Mouse (Mus musculus) MEL (cell line): ENCODE measurements at regions not wholly inside any gene's neighbourhood (a gene's known extent, or its start where the extent isn't known, plus 50 kb on each side); places are given as distances from the start of the nearest gene placed in this dataset.

Experiments used
- DNase-seq: peaks from one replicate; pipeline ENCODE4 v3.0.0; 2011; ENCODE audit warnings: low read depth, low spot score
- H3K27ac ChIP-seq: 2 replicates; pipeline ENCODE4 v1.5.1; 2012; ENCODE audit warnings: low read depth, mild to moderate bottlenecking, control low read depth, low read length, moderate library complexity; ENCODE audit not compliant: control insufficient read depth
- H3K27me3 ChIP-seq, 2 experiments: fragments of 150-350 bp in 1 of 2; sonication (generic) in 1 of 2; 2 replicates each; pipeline ENCODE4 v1.6.1; 2012; ENCODE audit warnings: low read length in 2 of 2, mild to moderate bottlenecking in 2 of 2, improper control_type of control experiment in 1 of 2, moderate library complexity in 1 of 2; ENCODE audit not compliant: insufficient read depth in 2 of 2, control insufficient read depth in 1 of 2
- H3K36me3 ChIP-seq, 2 experiments: 2 replicates each; pipeline ENCODE4 v1.6.1; 2012 to 2014; ENCODE audit warnings: low read length in 2 of 2, improper control_type of control experiment in 1 of 2, inconsistent platforms in 1 of 2, mild to moderate bottlenecking in 1 of 2; ENCODE audit not compliant: insufficient read depth in 2 of 2, control insufficient read depth in 1 of 2
- H3K4me1 ChIP-seq, 2 experiments: fragments of 150-350 bp in 1 of 2; sonication (generic) in 1 of 2; 2 replicates each; pipeline ENCODE4 v1.6.1; 2012; ENCODE audit warnings: low read length in 2 of 2, improper control_type of control experiment in 1 of 2, mild to moderate bottlenecking in 1 of 2; ENCODE audit not compliant: insufficient read depth in 2 of 2, control insufficient read depth in 1 of 2
- H3K4me3 ChIP-seq, 2 experiments: fragments of 150-350 bp in 1 of 2; sonication (generic) in 1 of 2; 2 replicates each; pipeline ENCODE4 v1.5.1; 2012; ENCODE audit warnings: low read depth in 2 of 2, low read length in 2 of 2, mild to moderate bottlenecking in 2 of 2, moderate library complexity in 2 of 2, control low read depth in 1 of 2, improper control_type of control experiment in 1 of 2; ENCODE audit not compliant: control insufficient read depth in 1 of 2, insufficient read depth in 1 of 2
- H3K79me2 ChIP-seq: 2 replicates; pipeline ENCODE4 v1.6.1; 2012; ENCODE audit warnings: mild to moderate bottlenecking, low read length, moderate library complexity; ENCODE audit not compliant: control insufficient read depth, poor library complexity, insufficient read depth
- H3K9ac ChIP-seq: 2 replicates; pipeline ENCODE4 v1.6.1; 2012; ENCODE audit warnings: low read depth, mild to moderate bottlenecking, control low read depth, low read length, moderate library complexity; ENCODE audit not compliant: control insufficient read depth, poor library complexity, severe bottlenecking
- H3K9me3 ChIP-seq: fragments of 150-350 bp; sonication (generic); replicated peaks from 2 replicates; pipeline ENCODE4 v1.6.1; 2012; ENCODE audit warnings: mild to moderate bottlenecking, low read length, improper control_type of control experiment, moderate library complexity; ENCODE audit not compliant: insufficient read depth
- BHLHE40 ChIP-seq: IDR thresholded peaks from 2 replicates; pipeline ENCODE4 v1.6.1; 2012; ENCODE audit warnings: low read depth, mild to moderate bottlenecking, inconsistent platforms, low read length, improper control_type of control experiment, borderline replicate concordance
- CHD2 ChIP-seq: IDR thresholded peaks from 2 replicates; pipeline ENCODE4 v1.6.1; 2011; ENCODE audit warnings: low read length, improper control_type of control experiment
- CTCF ChIP-seq, 3 experiments: IDR thresholded peaks in 2 of 3; conservative IDR thresholded peaks in 1 of 3; 2 replicates each; pipeline ENCODE4 v1.5.1; 2011 to 2012; ENCODE audit warnings: low read length in 3 of 3, low read depth in 2 of 3, mild to moderate bottlenecking in 2 of 3, improper control_type of control experiment in 1 of 3, inconsistent platforms in 1 of 3, mixed read lengths in 1 of 3, moderate library complexity in 1 of 3; ENCODE audit not compliant: control insufficient read depth in 1 of 3, insufficient read depth in 1 of 3, poor library complexity in 1 of 3, severe bottlenecking in 1 of 3
- EP300 ChIP-seq, 2 experiments: IDR thresholded peaks; 2 replicates each; pipeline ENCODE4 v1.6.1; 2011; ENCODE audit warnings: improper control_type of control experiment in 2 of 2, low read length in 2 of 2, low read depth in 1 of 2, mild to moderate bottlenecking in 1 of 2
- ETS1 ChIP-seq: IDR thresholded peaks from 2 replicates; pipeline ENCODE4 v1.6.1; 2012; ENCODE audit warnings: low read depth, mild to moderate bottlenecking, inconsistent platforms, low read length, improper control_type of control experiment, moderate library complexity
- GABPA ChIP-seq: IDR thresholded peaks from 2 replicates; pipeline ENCODE4 v1.6.1; 2012; ENCODE audit warnings: low read depth, mild to moderate bottlenecking, inconsistent platforms, low read length, improper control_type of control experiment, moderate library complexity
- GATA1 ChIP-seq: IDR thresholded peaks from 2 replicates; pipeline ENCODE4 v1.6.1; 2011; ENCODE audit warnings: low read depth, low read length, improper control_type of control experiment
- JUND ChIP-seq: IDR thresholded peaks from 2 replicates; pipeline ENCODE4 v1.6.1; 2011; ENCODE audit warnings: low read depth, mild to moderate bottlenecking, improper control_type of control experiment, low read length
- MAFK ChIP-seq: IDR thresholded peaks from 2 replicates; pipeline ENCODE4 v1.6.1; 2011; ENCODE audit warnings: low read depth, mild to moderate bottlenecking, low read length, improper control_type of control experiment, borderline replicate concordance
- MAZ ChIP-seq: IDR thresholded peaks from 2 replicates; pipeline ENCODE4 v1.6.1; 2012; ENCODE audit warnings: low read depth, mild to moderate bottlenecking, inconsistent platforms, low read length, improper control_type of control experiment
- MXI1 ChIP-seq: IDR thresholded peaks from 2 replicates; pipeline ENCODE4 v1.6.1; 2011; ENCODE audit warnings: mild to moderate bottlenecking, low read depth, low read length, improper control_type of control experiment
- MYC ChIP-seq: IDR thresholded peaks from 2 replicates; pipeline ENCODE4 v1.6.1; 2011; ENCODE audit warnings: low read depth, mild to moderate bottlenecking, low read length, improper control_type of control experiment, moderate library complexity
- NELFE ChIP-seq: IDR thresholded peaks from 2 replicates; pipeline ENCODE4 v1.6.1; 2011; ENCODE audit warnings: low read depth, low read length, improper control_type of control experiment
- NRF1 ChIP-seq: IDR thresholded peaks from 2 replicates; pipeline ENCODE4 v1.6.1; 2014; ENCODE audit warnings: low read depth, mild to moderate bottlenecking, inconsistent platforms, low read length, improper control_type of control experiment, moderate library complexity; ENCODE audit not compliant: poor library complexity, insufficient read depth, severe bottlenecking
- POLR2AphosphoS2 ChIP-seq: IDR thresholded peaks from 2 replicates; pipeline ENCODE4 v1.6.1; 2011; ENCODE audit warnings: low read length, improper control_type of control experiment
- POLR2AphosphoS5 ChIP-seq: IDR thresholded peaks from 2 replicates; pipeline ENCODE4 v1.6.1; 2012; ENCODE audit warnings: low read depth, borderline replicate concordance, mild to moderate bottlenecking, inconsistent platforms, low read length, moderate library complexity, mixed read lengths
- RAD21 ChIP-seq: IDR thresholded peaks from 2 replicates; pipeline ENCODE4 v1.6.1; 2011; ENCODE audit warnings: mild to moderate bottlenecking, low read depth, low read length, improper control_type of control experiment
- SMC3 ChIP-seq: IDR thresholded peaks from 2 replicates; pipeline ENCODE4 v1.6.1; 2011; ENCODE audit warnings: low read depth, low read length, improper control_type of control experiment
- TBP ChIP-seq: IDR thresholded peaks from 2 replicates; pipeline ENCODE4 v1.8.0; 2011; ENCODE audit warnings: low read depth, low read length, improper control_type of control experiment
- TCF12 ChIP-seq: IDR thresholded peaks from 2 replicates; pipeline ENCODE4 v1.6.1; 2014; ENCODE audit warnings: low read depth, mild to moderate bottlenecking, inconsistent platforms, low read length, improper control_type of control experiment, moderate library complexity
- UBTF ChIP-seq: IDR thresholded peaks from 2 replicates; pipeline ENCODE4 v1.6.1; 2012; ENCODE audit warnings: low read depth, mild to moderate bottlenecking, inconsistent platforms, low read length, improper control_type of control experiment, moderate library complexity, borderline replicate concordance; ENCODE audit not compliant: insufficient read depth
- USF2 ChIP-seq, 2 experiments: IDR thresholded peaks; 2 replicates each; pipeline ENCODE4 v1.6.1; 2011 to 2012; ENCODE audit warnings: improper control_type of control experiment in 2 of 2, low read length in 2 of 2, borderline replicate concordance in 1 of 2, inconsistent platforms in 1 of 2, low read depth in 1 of 2, mild to moderate bottlenecking in 1 of 2; ENCODE audit not compliant: insufficient read depth in 1 of 2
- ZC3H11A ChIP-seq: IDR thresholded peaks from 2 replicates; pipeline ENCODE4 v1.6.1; 2012; ENCODE audit warnings: low read depth, mild to moderate bottlenecking, inconsistent platforms, low read length, improper control_type of control experiment
- ZKSCAN1 ChIP-seq: IDR thresholded peaks from 2 replicates; pipeline ENCODE4 v1.6.1; 2012; ENCODE audit warnings: low read depth, mild to moderate bottlenecking, inconsistent platforms, low read length, improper control_type of control experiment, moderate library complexity

GRCm38 (mm10) chr11:113176183-113176582, 394.2 kb downstream of the Sox9 start:
- no peak overlapping the region for H3K27ac ChIP-seq
- peaks cover 0 to 6% of the 10 kb centered on the region in 2 experiments; a peak in 2 of 4 replicates for H3K36me3 ChIP-seq
- no peak overlapping the region for H3K4me3 ChIP-seq
- H3K4me1 ChIP-seq = peaks cover 0 to 5% of the 10 kb centered on the region in 2 experiments; a peak in 1 of 4 replicates
- no peaks in the 10 kb centered on the region for H3K27me3 ChIP-seq
- TF ChIP-seq TBP (no peak), ZKSCAN1 (no peak), NELFE (no peak), CTCF (IDR thresholded peaks at IDR 0.05 in 2 of 3, conservative IDR thresholded peaks at IDR 0.05 in 1 of 3; ENCODE audit: control insufficient read depth in 1 of 3, insufficient read depth in 1 of 3, low read depth in 2 of 3, low read length in 3 of 3, poor library complexity in 1 of 3, severe bottlenecking in 1 of 3) (peak; percentile 84 to 93 (median 85)), MYC (0 out of 2 replicates have a peak, but pooled peaks have one; percentile 18), RAD21 (peak; percentile 94), GABPA (no peak), POLR2AphosphoS2 (no peak), SMC3 (peak; percentile 77), BHLHE40 (no peak), POLR2AphosphoS5 (no peak), EP300 (IDR thresholded peaks at IDR 0.05; ENCODE audit: low read depth in 1 of 2, low read length in 2 of 2) (no peak), USF2 (IDR thresholded peaks at IDR 0.05; ENCODE audit: borderline replicate concordance in 1 of 2, insufficient read depth in 1 of 2, low read depth in 1 of 2, low read length in 2 of 2) (no peak), MAFK (no peak), NRF1 (no peak), ZC3H11A (peak; percentile 68), ETS1 (no peak), TCF12 (no peak)
- no peak overlapping the region for H3K9ac ChIP-seq
- H3K79me2 ChIP-seq = no peaks in the 10 kb centered on the region; the same call in 1 of the 2 replicates
- no peaks in the 10 kb centered on the region for H3K9me3 ChIP-seq
- DNase-seq = peak; percentile 82

- Histone ChIP-seq H3K79me2 (no peaks in the 10 kb centered on the region), H3K9me3 (no peaks in the 10 kb centered on the region), H3K9ac (no peak overlapping the region), H3K4me3 (no peak overlapping the region), H3K27ac (no peak overlapping the region), H3K4me1 (no peaks in the 10 kb centered on the region), H3K27me3 (no peaks in the 10 kb centered on the region), H3K36me3 (peaks cover 0 to 6% of the 10 kb centered on the region in 2 experiments; a peak in 2 of 4 replicates)
- DNase-seq = no peak
- TF ChIP-seq MAZ (no peak), MXI1 (no peak), GATA1 (no peak), NRF1 (no peak), CHD2 (no peak), EP300 (IDR thresholded peaks at IDR 0.05; ENCODE audit: low read depth in 1 of 2, low read length in 2 of 2) (no peak), TBP (no peak), JUND (no peak), SMC3 (no peak), USF2 (IDR thresholded peaks at IDR 0.05; ENCODE audit: borderline replicate concordance in 1 of 2, insufficient read depth in 1 of 2, low read depth in 1 of 2, low read length in 2 of 2) (no peak), POLR2AphosphoS2 (no peak), POLR2AphosphoS5 (no peak), GABPA (no peak), UBTF (no peak)
Measured at GRCm38 (mm10) chr11:113178375-113178774, 396.4 kb downstream of the Sox9 start.
